ENCODE assay signal across 20 mouse cellular contexts in genomic region chr5:105244741-105245140, GRCm38 (mm10). TPM values are rescaled to one million over a fixed set of nuclear protein-coding genes. Genes with fewer than 3 reads are reported as not detected.
"Had no signal": no experiment of that assay in that cellular context is flagged by ENCODE, and none has a peak within 500 bp of the region (broad histone marks: within the 10 kb centered on the region; RNA-seq: fewer than 3 reads in every experiment).

No protein-coding gene starts in this region.

RNA-seq across cellular contexts. Expression of gene Gbp10, which starts 5.4 kb away (rescaled TPM):
- total RNA-seq: layer of hippocampus, adult 2 months; layer of hippocampus, postnatal 25 days; left cerebral cortex, adult 2 months; left cerebral cortex, postnatal 14 days; left cerebral cortex, postnatal 36 days had no signal
- polyA plus RNA-seq: heart, embryonic 11.5 days; heart, postnatal 0 days; hindbrain, embryonic 10.5 days; intestine, embryonic 15.5 days; intestine, postnatal 0 days; kidney, embryonic 14.5 days; kidney, embryonic 16.5 days; limb, embryonic 10.5 days; limb, embryonic 12.5 days; liver, embryonic 11.5 days had no signal

RNA-seq across cellular contexts. Expression of gene Gm43302, which starts 48.8 kb away (rescaled TPM):
- total RNA-seq: gastrocnemius, postnatal 4 days; layer of hippocampus, adult 2 months; layer of hippocampus, postnatal 10 days; left cerebral cortex, adult 2 months; left cerebral cortex, postnatal 14 days; left cerebral cortex, postnatal 36 days had no signal
- polyA plus RNA-seq: heart, embryonic 11.5 days; heart, embryonic 15.5 days; hindbrain, embryonic 10.5 days; hindbrain, embryonic 16.5 days; intestine, postnatal 0 days; kidney, embryonic 14.5 days; kidney, embryonic 16.5 days; limb, embryonic 10.5 days; limb, embryonic 12.5 days; liver, embryonic 11.5 days; liver, embryonic 13.5 days had no signal

RNA-seq across cellular contexts. Expression of gene Gbp6, which starts 48.8 kb away (rescaled TPM):
- polyA plus RNA-seq: limb, embryonic 10.5 days had no signal
